Mouse (Mus musculus) cerebellum, adult 2 months (tissue): ENCODE data around the gene Crb2. TPM values are rescaled to one million over a fixed set of nuclear protein-coding genes. Genes with fewer than 3 reads are reported as not detected.

Source experiments
- DNase-seq, 2 experiments: peaks; one replicate each; pipeline ENCODE4 v3.0.0; 2021
- H3K27ac ChIP-seq: fragments of 200-500 bp; 2 replicates; pipeline ENCODE4 v1.5.1; 2012; ENCODE audit warnings: low read length, control low read depth, inconsistent platforms; ENCODE audit not compliant: insufficient read depth
- H3K27me3 ChIP-seq: fragments of 200-500 bp; 2 replicates; pipeline ENCODE4 v1.6.1; 2012; ENCODE audit warnings: inconsistent platforms, mild to moderate bottlenecking, low read length, moderate library complexity; ENCODE audit not compliant: control insufficient read depth, insufficient read depth
- H3K4me1 ChIP-seq: fragments of 200-500 bp; 2 replicates; pipeline ENCODE4 v1.6.1; 2011; ENCODE audit warnings: low read length; ENCODE audit not compliant: control insufficient read depth, insufficient read depth
- H3K4me3 ChIP-seq: fragments of 200-500 bp; replicated peaks from 2 replicates; pipeline ENCODE3; 2011; ENCODE audit warnings: mild to moderate bottlenecking, low read depth, low read length, control low read depth; ENCODE audit not compliant: insufficient read depth
- CTCF ChIP-seq: fragments of 200-500 bp; IDR thresholded peaks from 2 replicates; pipeline ENCODE4 v1.5.1; 2011; ENCODE audit warnings: low read depth, mild to moderate bottlenecking, control low read depth, low read length, moderate library complexity, borderline replicate concordance; ENCODE audit not compliant: insufficient read depth
- POLR2A ChIP-seq: fragments of 200-500 bp; IDR thresholded peaks from 2 replicates; pipeline ENCODE4 v1.6.1; 2011; ENCODE audit warnings: low read length, control low read depth, borderline replicate concordance; ENCODE audit not compliant: insufficient read depth
- WGBS: fragments of 180-500 bp; shearing (Covaris S2); methylation state at CpG from one replicate; pipeline ENCODE4 v1.1.7; 2018; 5-methylcytosine and 5-hydroxymethylcytosine counted together
- polyA plus RNA-seq: library from polyadenylated mRNA; depleted of rRNA; stranded (reverse); fragments of >200 nt; gene quantifications from 2 replicates; pipeline ENCODE4 v1.2.3, GENCODE M21; 2012; rRNA removed

The Crb2 gene
- polyA plus RNA-seq, 1 experiment = 1.1 TPM

- Histone ChIP-seq H3K4me1 (no peaks in the 10 kb centered on the region), H3K27ac (no peak overlapping the region), H3K4me3 (no peak overlapping the region), H3K27me3 (no peaks in the 10 kb centered on the region)
- WGBS = 61% methylated on average over 3 of the region's 3 CpGs
- TF ChIP-seq POLR2A (no peak), CTCF (no peak)
- DNase-seq = no peak
Observed at GRCm38 (mm10) chr2:37836926-37837325, 60.9 kb downstream of the Crb2 start.

GRCm38 (mm10) chr2:37837542-37837941 is 61.5 kb downstream of the Crb2 start:
- WGBS = 99% methylated on average over 3 of the region's 3 CpGs
- H3K4me3 ChIP-seq = no peak overlapping the region
- DNase-seq = no peak
- H3K27me3 ChIP-seq = no peaks in the 10 kb centered on the region
- H3K27ac ChIP-seq = no peak overlapping the region
- H3K4me1 ChIP-seq = no peaks in the 10 kb centered on the region
- TF ChIP-seq CTCF (no peak), POLR2A (no peak)

DNA sequence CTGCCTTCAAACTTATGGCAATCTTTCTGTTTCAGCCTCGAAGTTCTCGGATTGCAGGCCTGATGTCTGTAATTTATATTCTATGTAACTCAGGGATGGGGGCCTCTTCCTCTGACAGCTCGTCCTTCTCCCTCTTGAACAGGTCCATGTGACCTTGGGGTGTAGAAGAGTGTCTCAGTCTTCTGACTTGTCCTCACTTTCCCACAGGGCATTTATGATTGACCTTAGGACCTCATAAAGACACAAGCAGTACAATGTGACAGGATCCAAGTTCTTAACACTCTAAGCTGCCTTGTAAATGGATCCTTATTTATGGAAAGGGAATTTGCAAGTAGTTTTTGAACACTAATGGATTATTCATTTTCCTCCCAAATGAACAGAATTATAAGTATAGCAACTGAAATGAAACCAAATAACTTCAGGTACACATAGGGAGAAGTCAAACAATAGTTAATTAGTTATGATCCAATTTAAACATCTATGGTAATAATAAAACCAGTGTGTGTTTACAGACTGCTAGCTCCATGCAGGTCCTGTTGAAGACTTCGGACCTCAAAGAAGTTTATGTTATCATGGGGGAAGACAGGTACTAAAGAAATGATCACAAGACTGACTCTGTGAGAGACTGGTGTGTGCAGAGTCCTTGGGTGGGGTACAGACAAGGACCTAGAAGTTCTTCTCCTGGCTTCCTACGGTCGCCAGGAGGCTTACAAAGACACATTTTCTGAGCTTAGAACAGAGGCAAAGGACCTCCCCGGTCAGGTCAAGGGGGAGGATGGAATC is 62.3 kb downstream of the Crb2 start:
- H3K4me3 ChIP-seq = no peak overlapping the region
- WGBS = 90% methylated on average over 7 of the region's 7 CpGs
- no peaks in the 10 kb centered on the region for H3K27me3 ChIP-seq
- no peak overlapping the region for H3K27ac ChIP-seq
- DNase-seq = no peak
- TF ChIP-seq CTCF (no peak), POLR2A (no peak)
- H3K4me1 ChIP-seq = no peaks in the 10 kb centered on the region

- no peak for DNase-seq
- H3K4me3 ChIP-seq = no peak overlapping the region
- TF ChIP-seq POLR2A = no peak
- TF ChIP-seq CTCF = no peak
- no peaks in the 10 kb centered on the region for H3K4me1 ChIP-seq
- H3K27ac ChIP-seq = no peak overlapping the region
- H3K27me3 ChIP-seq = no peaks in the 10 kb centered on the region
Observed at GRCm38 (mm10) chr2:37839922-37840321, 63.9 kb downstream of the Crb2 start.

GRCm38 (mm10) chr2:37842151-37842569 is 66.1 kb downstream of the Crb2 start:
- WGBS = 55% methylated on average over 7 of the region's 7 CpGs
- Histone ChIP-seq H3K4me3 (no peak overlapping the region), H3K4me1 (no peaks in the 10 kb centered on the region), H3K27ac (no peak overlapping the region), H3K27me3 (no peaks in the 10 kb centered on the region)
- TF ChIP-seq CTCF (no peak), POLR2A (no peak)
- no peak for DNase-seq

GRCm38 (mm10) chr2:37842719-37843118 is 66.7 kb downstream of the Crb2 start:
- WGBS = 68% methylated on average over 4 of the region's 4 CpGs
- DNase-seq = no peak
- TF ChIP-seq CTCF (no peak), POLR2A (no peak)
- Histone ChIP-seq H3K27me3 (no peaks in the 10 kb centered on the region), H3K4me1 (no peaks in the 10 kb centered on the region), H3K27ac (no peak overlapping the region), H3K4me3 (no peak overlapping the region)

Other genes with a start within 250 kb of the Crb2 start
- 49.5 and 50.6 TPM in 2 replicates for gene Strbp, start 72.4 kb upstream of the Crb2 start, polyA plus RNA-seq